Mouse (Mus musculus): ENCODE results near the gene Dleu7. TPM values are rescaled to one million over a fixed set of nuclear protein-coding genes. Genes with fewer than 3 reads are reported as not detected.

Dleu7 gene
- polyA plus RNA-seq (2011; ENCODE audit: insufficient read depth, insufficient read length, low read depth, missing spikeins) = 0.46 TPM in 1 of 2 replicates, not detected in the other

GRCm38 (mm10) chr14:62292488-62293339 is at the start of gene Dleu7, which contains the start of gene Rnaseh2b:
Gene Dleu7, minus strand, starts transcription at chr14:62293047.
Gene Rnaseh2b, plus strand, starts transcription at chr14:62292589.
- no peaks in the 10 kb centered on the region for H3K27me3 ChIP-seq (ENCODE audit: control insufficient read depth, insufficient read depth, low read length, poor library complexity, severe bottlenecking)
- no peaks in the 10 kb centered on the region for H3K4me1 ChIP-seq (ENCODE audit: control insufficient read depth, insufficient read depth, low read length)
- no peak within 1 kb of the TSS for H3K27ac ChIP-seq (ENCODE audit: insufficient read depth, low read length)

GRCm38 (mm10) chr14:62341887-62342642 is 49.2 kb upstream of the Dleu7 start:
- Histone ChIP-seq H3K27ac (ENCODE audit: insufficient read depth, low read length) (no peak overlapping the region), H3K4me1 (ENCODE audit: control insufficient read depth, insufficient read depth, low read length) (peaks cover 3% of the 10 kb centered on the region), H3K4me3 (ENCODE audit: low read depth, low read length) (no peak overlapping the region), H3K9ac (ENCODE audit: low read depth, poor library complexity, severe bottlenecking) (no peak overlapping the region), H3K27me3 (ENCODE audit: control insufficient read depth, insufficient read depth, low read length, poor library complexity, severe bottlenecking) (no peaks in the 10 kb centered on the region), H3K9me3 (replicated peaks; ENCODE audit: control insufficient read depth, insufficient read depth, low read length, poor library complexity, severe bottlenecking) (no peaks in the 10 kb centered on the region), H3K36me3 (ENCODE audit: control insufficient read depth, insufficient read depth, low read length, poor library complexity, severe bottlenecking) (no peaks in the 10 kb centered on the region)
- TF ChIP-seq EP300 (IDR thresholded peaks at IDR 0.05; ENCODE audit: insufficient read depth, low read depth, low read length) (no peak), POLR2A (IDR thresholded peaks at IDR 0.05; ENCODE audit: insufficient read depth, low read length) (no peak), CTCF (IDR thresholded peaks at IDR 0.05; ENCODE audit: low read depth, low read length) (no peak)

More at GRCm38 (mm10) chr14:62292488-62293339, at the start of gene Dleu7, which contains the start of gene Rnaseh2b:
- Histone ChIP-seq H3K9me3 (replicated peaks; ENCODE audit: control insufficient read depth, insufficient read depth, low read length, poor library complexity, severe bottlenecking) (no peaks in the 10 kb centered on the region), H3K4me3 (ENCODE audit: low read depth, low read length) (peak within 1 kb of the TSS; percentile 59), H3K36me3 (ENCODE audit: control insufficient read depth, insufficient read depth, low read length, poor library complexity, severe bottlenecking) (no peaks in the 10 kb centered on the region), H3K9ac (ENCODE audit: low read depth, poor library complexity, severe bottlenecking) (peak within 1 kb of the TSS; percentile 56)
- TF ChIP-seq POLR2A (IDR thresholded peaks at IDR 0.05; ENCODE audit: insufficient read depth, low read length) = no peak
- 0 out of 2 replicates have a peak, but pooled peaks have one; percentile 2 for TF ChIP-seq EP300 (IDR thresholded peaks at IDR 0.05; ENCODE audit: insufficient read depth, low read depth, low read length)

GRCm38 (mm10) chr14:62339196-62339595 is 46.3 kb upstream of the Dleu7 start:
- Histone ChIP-seq H3K27me3 (ENCODE audit: control insufficient read depth, insufficient read depth, low read length, poor library complexity, severe bottlenecking) (no peaks in the 10 kb centered on the region), H3K9ac (ENCODE audit: low read depth, poor library complexity, severe bottlenecking) (no peak overlapping the region), H3K9me3 (replicated peaks; ENCODE audit: control insufficient read depth, insufficient read depth, low read length, poor library complexity, severe bottlenecking) (no peaks in the 10 kb centered on the region), H3K4me1 (ENCODE audit: control insufficient read depth, insufficient read depth, low read length) (peaks cover 3% of the 10 kb centered on the region), H3K27ac (ENCODE audit: insufficient read depth, low read length) (no peak overlapping the region), H3K36me3 (ENCODE audit: control insufficient read depth, insufficient read depth, low read length, poor library complexity, severe bottlenecking) (no peaks in the 10 kb centered on the region), H3K4me3 (ENCODE audit: low read depth, low read length) (no peak overlapping the region)
- TF ChIP-seq CTCF (IDR thresholded peaks at IDR 0.05; ENCODE audit: low read depth, low read length) (no peak), POLR2A (IDR thresholded peaks at IDR 0.05; ENCODE audit: insufficient read depth, low read length) (no peak), EP300 (IDR thresholded peaks at IDR 0.05; ENCODE audit: insufficient read depth, low read depth, low read length) (no peak)

- Histone ChIP-seq H3K9me3 (replicated peaks; ENCODE audit: control insufficient read depth, insufficient read depth, low read length, poor library complexity, severe bottlenecking) (no peaks in the 10 kb centered on the region), H3K9ac (ENCODE audit: low read depth, poor library complexity, severe bottlenecking) (no peak overlapping the region), H3K27ac (ENCODE audit: insufficient read depth, low read length) (peak overlapping the region; percentile 77; the same call in 1 of the 2 replicates), H3K4me1 (ENCODE audit: control insufficient read depth, insufficient read depth, low read length) (peaks cover 2% of the 10 kb centered on the region), H3K4me3 (ENCODE audit: low read depth, low read length) (no peak overlapping the region), H3K36me3 (ENCODE audit: control insufficient read depth, insufficient read depth, low read length, poor library complexity, severe bottlenecking) (no peaks in the 10 kb centered on the region), H3K27me3 (ENCODE audit: control insufficient read depth, insufficient read depth, low read length, poor library complexity, severe bottlenecking) (no peaks in the 10 kb centered on the region)
- no peak for TF ChIP-seq POLR2A (IDR thresholded peaks at IDR 0.05; ENCODE audit: insufficient read depth, low read length)
- TF ChIP-seq CTCF (IDR thresholded peaks at IDR 0.05; ENCODE audit: low read depth, low read length) = peak; percentile 38
- TF ChIP-seq EP300 (IDR thresholded peaks at IDR 0.05; ENCODE audit: insufficient read depth, low read depth, low read length) = no peak
Observed at GRCm38 (mm10) chr14:62333909-62334687, 41.3 kb upstream of the Dleu7 start.

GRCm38 (mm10) chr14:62331866-62332619 is 39.2 kb upstream of the Dleu7 start:
- H3K27ac ChIP-seq (ENCODE audit: insufficient read depth, low read length) = peak overlapping the region; percentile 90
- H3K4me3 ChIP-seq (ENCODE audit: low read depth, low read length) = peak overlapping the region; percentile 86
- no peaks in the 10 kb centered on the region for H3K9me3 ChIP-seq (replicated peaks; ENCODE audit: control insufficient read depth, insufficient read depth, low read length, poor library complexity, severe bottlenecking)
- 0 out of 2 replicates have a peak, but pooled peaks have one; percentile 14 for TF ChIP-seq EP300 (IDR thresholded peaks at IDR 0.05; ENCODE audit: insufficient read depth, low read depth, low read length)
- TF ChIP-seq POLR2A (IDR thresholded peaks at IDR 0.05; ENCODE audit: insufficient read depth, low read length) = no peak
- no peak for TF ChIP-seq CTCF (IDR thresholded peaks at IDR 0.05; ENCODE audit: low read depth, low read length)
- peaks cover 2% of the 10 kb centered on the region for H3K4me1 ChIP-seq (ENCODE audit: control insufficient read depth, insufficient read depth, low read length)
- H3K27me3 ChIP-seq (ENCODE audit: control insufficient read depth, insufficient read depth, low read length, poor library complexity, severe bottlenecking) = no peaks in the 10 kb centered on the region
- H3K36me3 ChIP-seq (ENCODE audit: control insufficient read depth, insufficient read depth, low read length, poor library complexity, severe bottlenecking) = no peaks in the 10 kb centered on the region
- H3K9ac ChIP-seq (ENCODE audit: low read depth, poor library complexity, severe bottlenecking) = peak overlapping the region; percentile 85
